Mouse (Mus musculus): ENCODE results near the gene Sult1a1.

GRCm38 (mm10) chr7:126667495-126668090, 8.6 kb downstream of the Sult1a1 start:
- no peak for TF ChIP-seq CTCF (IDR thresholded peaks at IDR 0.05; ENCODE audit: borderline replicate concordance, extremely low read depth, insufficient read depth, insufficient read length)
- no peak for TF ChIP-seq POLR2A (IDR thresholded peaks at IDR 0.05; ENCODE audit: borderline replicate concordance, extremely low read depth, insufficient read depth, insufficient read length, poor library complexity, severe bottlenecking)
